Mouse (Mus musculus): ENCODE measurements around the gene Plk1.

DNA sequence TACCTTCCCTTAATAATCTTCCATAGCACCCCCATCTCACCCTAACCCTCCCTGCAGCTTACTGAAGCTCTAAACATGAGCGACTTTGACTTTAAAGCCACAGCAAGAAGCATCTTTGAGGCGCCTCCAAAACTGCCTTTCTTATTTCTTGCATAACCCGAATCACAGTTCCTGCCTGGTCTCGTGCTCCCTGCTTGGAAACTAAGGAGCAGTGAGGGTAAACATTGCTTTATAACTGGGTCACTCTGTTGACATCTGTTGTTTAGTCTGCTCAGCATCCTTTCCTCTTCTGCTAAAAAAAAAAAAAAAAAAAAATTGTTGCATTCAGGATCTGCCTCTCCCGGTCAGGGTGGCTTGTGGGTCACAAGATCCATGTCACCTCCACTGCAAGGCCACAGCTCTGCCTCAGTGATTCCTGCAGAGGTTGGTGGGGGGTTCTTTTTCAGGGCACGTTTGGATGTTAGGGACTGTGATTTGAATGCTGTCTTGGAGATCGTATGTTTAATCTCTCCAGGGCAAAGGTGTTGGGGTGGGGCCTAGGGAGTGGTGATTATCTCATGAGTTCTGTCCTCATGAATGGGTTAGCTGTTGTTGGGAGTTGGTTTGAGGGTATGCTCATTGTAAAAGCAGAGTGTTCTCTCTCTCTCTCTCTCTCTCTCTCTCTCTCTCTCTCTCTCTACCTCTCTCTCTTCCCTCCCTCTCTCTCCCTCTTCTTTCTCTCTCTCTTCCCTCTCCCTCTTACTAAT, 49.2 kb downstream of the Plk1 start:
- no peak for TF ChIP-seq POLR2AphosphoS5 (IDR thresholded peaks at IDR 0.05; ENCODE audit: insufficient replicate concordance, low read depth, low read length)
- no peak for TF ChIP-seq CTCF (IDR thresholded peaks at IDR 0.05; ENCODE audit: low read depth, low read length)
- TF ChIP-seq TAL1 (conservative IDR thresholded peaks at IDR 0.05; ENCODE audit: low read depth, low read length): no peak
- no peak for TF ChIP-seq GATA2 (IDR thresholded peaks at IDR 0.05; ENCODE audit: borderline replicate concordance, low read depth, low read length)
- no peak for TF ChIP-seq GATA1 (IDR thresholded peaks at IDR 0.05; ENCODE audit: borderline replicate concordance, low read length)

Data from G1E (cell line).